Mouse (Mus musculus) lung, embryonic 16.5 days (tissue): ENCODE measurements around the gene AI661453. TPM values are rescaled to one million over a fixed set of nuclear protein-coding genes. Genes with fewer than 3 reads are reported as not detected.

Source experiments
- ATAC-seq: fragments of 200-750 bp; cut with Nextera tagmentation; 2 replicates; pipeline ENCODE4 v1.8.0; 2017; ENCODE audit warnings: low read depth, mild to moderate bottlenecking, moderate library complexity
- H3K27ac ChIP-seq: fragments of 300-500 bp; sonication (generic); 2 replicates; pipeline ENCODE4 v1.5.1; 2014; ENCODE audit warnings: mild to moderate bottlenecking, control low read depth, low read length
- H3K27me3 ChIP-seq: fragments of 300-500 bp; sonication (generic); 2 replicates; pipeline ENCODE4 v1.6.1; 2014; ENCODE audit warnings: low read depth, low read length, mixed read lengths; ENCODE audit not compliant: control insufficient read depth, insufficient read depth
- H3K36me3 ChIP-seq: fragments of 300-500 bp; sonication (generic); 2 replicates; pipeline ENCODE4 v1.6.1; 2014; ENCODE audit warnings: low read length; ENCODE audit not compliant: control insufficient read depth, insufficient read depth
- H3K4me1 ChIP-seq: fragments of 300-500 bp; sonication (generic); replicated peaks from 2 replicates; pipeline ENCODE4 v1.6.1; 2014; ENCODE audit warnings: low read length, mixed read lengths; ENCODE audit not compliant: control insufficient read depth, insufficient read depth
- H3K4me2 ChIP-seq: fragments of 300-500 bp; sonication (generic); 2 replicates; pipeline ENCODE4 v1.6.1; 2014; ENCODE audit warnings: low read depth, low read length, control low read depth
- H3K4me3 ChIP-seq: fragments of 300-500 bp; sonication (generic); 2 replicates; pipeline ENCODE4 v1.5.1; 2014; ENCODE audit warnings: mild to moderate bottlenecking, low read length, control low read depth
- H3K9ac ChIP-seq: fragments of 300-500 bp; sonication (generic); 2 replicates; pipeline ENCODE4 v1.6.1; 2014; ENCODE audit warnings: low read length, control low read depth
- H3K9me3 ChIP-seq: fragments of 300-500 bp; sonication (generic); 2 replicates; pipeline ENCODE4 v1.6.1; 2016; ENCODE audit warnings: low read length; ENCODE audit not compliant: control insufficient read depth
- WGBS: fragments of 180-500 bp; shearing (Covaris S2); extraction: QIAGEN DNeasy Blood & Tissue Kit; methylation state at CpG from one replicate; pipeline ENCODE4 v1.1.7; 2014; 5-methylcytosine and 5-hydroxymethylcytosine counted together
- polyA plus RNA-seq: library from polyadenylated mRNA; unstranded; fragments of >200 nt; fragmentation: Nextera tagmentation; extraction: Ambion mirVana; gene quantifications from 2 replicates; pipeline ENCODE4 v1.2.1, GENCODE M21; 2015

The AI661453 gene
- polyA plus RNA-seq, 1 experiment from 2014 or later: 1.8 TPM

GRCm38 (mm10) chr17:47438611-47439010 lies 2.2 kb downstream of the AI661453 start:
- Histone ChIP-seq H3K36me3 (no peaks in the 10 kb centered on the region), H3K9me3 (no peaks in the 10 kb centered on the region), H3K4me1 (peaks cover 24% of the 10 kb centered on the region), H3K4me2 (peak overlapping the region; percentile 67), H3K4me3 (peak overlapping the region; percentile 57), H3K9ac (peak overlapping the region; percentile 11), H3K27ac (peak overlapping the region; percentile 51), H3K27me3 (peaks cover 6% of the 10 kb centered on the region)
- 64% methylated on average over 6 of the region's 6 CpGs for WGBS
- ATAC-seq: no peak

GRCm38 (mm10) chr17:47439396-47440028 lies 3.1 kb downstream of the AI661453 start:
- Histone ChIP-seq H3K36me3 (no peaks in the 10 kb centered on the region), H3K27me3 (peaks cover 6% of the 10 kb centered on the region), H3K9me3 (no peaks in the 10 kb centered on the region), H3K27ac (peak overlapping the region; percentile 51), H3K4me3 (no peak overlapping the region), H3K4me1 (peaks cover 30% of the 10 kb centered on the region), H3K9ac (no peak overlapping the region), H3K4me2 (peak overlapping the region; percentile 15; the same call in 1 of the 2 replicates)
- ATAC-seq: no peak
- 28% methylated on average over 9 of the region's 9 CpGs for WGBS

GRCm38 (mm10) chr17:47440359-47440890 lies 4.0 kb downstream of the AI661453 start:
- Histone ChIP-seq H3K4me1 (peaks cover 30% of the 10 kb centered on the region), H3K27me3 (peaks cover 6% of the 10 kb centered on the region), H3K27ac (no peak overlapping the region), H3K4me3 (no peak overlapping the region), H3K4me2 (no peak overlapping the region), H3K36me3 (no peaks in the 10 kb centered on the region), H3K9ac (no peak overlapping the region), H3K9me3 (no peaks in the 10 kb centered on the region)
- WGBS: 26% methylated on average over 9 of the region's 9 CpGs
- no peak for ATAC-seq

GRCm38 (mm10) chr17:47441296-47442051 lies 5.1 kb downstream of the AI661453 start:
- H3K4me2 ChIP-seq: no peak overlapping the region
- peaks cover 4% of the 10 kb centered on the region for H3K27me3 ChIP-seq
- peaks cover 34% of the 10 kb centered on the region for H3K4me1 ChIP-seq
- no peak overlapping the region for H3K9ac ChIP-seq
- H3K27ac ChIP-seq: no peak overlapping the region
- 64% methylated on average over 19 of the region's 19 CpGs for WGBS
- no peaks in the 10 kb centered on the region for H3K36me3 ChIP-seq
- ATAC-seq: no peak
- H3K4me3 ChIP-seq: no peak overlapping the region
- no peaks in the 10 kb centered on the region for H3K9me3 ChIP-seq

GRCm38 (mm10) chr17:47442271-47442670 lies 5.9 kb downstream of the AI661453 start:
- WGBS: 87% methylated on average over 3 of the region's 3 CpGs

GRCm38 (mm10) chr17:47444113-47444512 lies 7.7 kb downstream of the AI661453 start:
- WGBS: 57% methylated on average over 6 of the region's 6 CpGs

More at GRCm38 (mm10) chr17:47442271-47442670, 5.9 kb downstream of the AI661453 start:
- no peaks in the 10 kb centered on the region for H3K36me3 ChIP-seq
- ATAC-seq: no peak
- no peak overlapping the region for H3K4me3 ChIP-seq
- H3K27ac ChIP-seq: no peak overlapping the region
- H3K4me2 ChIP-seq: no peak overlapping the region
- no peak overlapping the region for H3K9ac ChIP-seq
- H3K4me1 ChIP-seq: peaks cover 34% of the 10 kb centered on the region
- no peaks in the 10 kb centered on the region for H3K27me3 ChIP-seq
- H3K9me3 ChIP-seq: no peaks in the 10 kb centered on the region

GRCm38 (mm10) chr17:47445518-47445917 lies 9.1 kb downstream of the AI661453 start:
- H3K9me3 ChIP-seq: no peaks in the 10 kb centered on the region
- no peak overlapping the region for H3K27ac ChIP-seq

More at GRCm38 (mm10) chr17:47444113-47444512, 7.7 kb downstream of the AI661453 start:
- no peak overlapping the region for H3K9ac ChIP-seq
- H3K9me3 ChIP-seq: no peaks in the 10 kb centered on the region
- ATAC-seq: no peak
- no peak overlapping the region for H3K27ac ChIP-seq
- no peaks in the 10 kb centered on the region for H3K27me3 ChIP-seq
- H3K36me3 ChIP-seq: no peaks in the 10 kb centered on the region
- H3K4me3 ChIP-seq: no peak overlapping the region
- peaks cover 35% of the 10 kb centered on the region for H3K4me1 ChIP-seq
- H3K4me2 ChIP-seq: no peak overlapping the region

GRCm38 (mm10) chr17:47446025-47446424 lies 9.6 kb downstream of the AI661453 start:
- Histone ChIP-seq H3K4me3 (no peak overlapping the region), H3K27me3 (no peaks in the 10 kb centered on the region), H3K27ac (no peak overlapping the region), H3K4me2 (no peak overlapping the region), H3K9ac (no peak overlapping the region), H3K4me1 (peaks cover 40% of the 10 kb centered on the region), H3K9me3 (no peaks in the 10 kb centered on the region), H3K36me3 (no peaks in the 10 kb centered on the region)
- 35% methylated on average over 9 of the region's 9 CpGs for WGBS
- ATAC-seq: no peak

More at GRCm38 (mm10) chr17:47445518-47445917, 9.1 kb downstream of the AI661453 start:
- H3K4me2 ChIP-seq: no peak overlapping the region
- WGBS: 47% methylated on average over 11 of the region's 11 CpGs
- H3K27me3 ChIP-seq: no peaks in the 10 kb centered on the region
- no peak overlapping the region for H3K4me3 ChIP-seq
- H3K4me1 ChIP-seq: peaks cover 37% of the 10 kb centered on the region
- no peaks in the 10 kb centered on the region for H3K36me3 ChIP-seq
- H3K9ac ChIP-seq: no peak overlapping the region
- ATAC-seq: no peak

GRCm38 (mm10) chr17:47446561-47446960 lies 10.1 kb downstream of the AI661453 start:
- WGBS: 69% methylated on average over 11 of the region's 11 CpGs
- Histone ChIP-seq H3K4me1 (peaks cover 44% of the 10 kb centered on the region), H3K4me2 (no peak overlapping the region), H3K27ac (no peak overlapping the region), H3K4me3 (no peak overlapping the region), H3K9ac (no peak overlapping the region), H3K27me3 (no peaks in the 10 kb centered on the region), H3K9me3 (no peaks in the 10 kb centered on the region), H3K36me3 (no peaks in the 10 kb centered on the region)
- ATAC-seq: no peak
